Mouse (Mus musculus): Measurements from ENCODE around the gene Mybpc2.

- TF ChIP-seq CTCF (IDR thresholded peaks at IDR 0.05; ENCODE audit: low read depth, low read length) (no peak), POLR2A (IDR thresholded peaks at IDR 0.05; ENCODE audit: borderline replicate concordance, low read depth, low read length) (no peak)
Measured at GRCm38 (mm10) chr7:44463556-44464225, 60.8 kb downstream of the Mybpc2 start.
